Mouse (Mus musculus) layer of hippocampus, adult 9-11 months (tissue): ENCODE results near the gene Acnat1.
"Not testable (repeated sequence)": the region's sequence is repeated elsewhere in the genome, so short reads cannot be mapped to it uniquely, and the experiment has no call there.

ENCODE experiments used
- DNase-seq: peaks from one replicate; pipeline ENCODE4 v3.0.0; 2022

The Acnat1 gene

GRCm38 (mm10) chr4:49451848-49452551 lies 21.7 kb downstream of the Acnat1 start:
- no peak for DNase-seq

- not testable (repeated sequence) for DNase-seq
Measured at GRCm38 (mm10) chr4:49451133-49451847, 22.4 kb downstream of the Acnat1 start.

- not testable (repeated sequence) for DNase-seq
Measured at GRCm38 (mm10) chr4:49436968-49437367, 36.7 kb downstream of the Acnat1 start.

- not testable (repeated sequence) for DNase-seq
Measured at GRCm38 (mm10) chr4:49410151-49410550, 63.6 kb downstream of the Acnat1 start.

GRCm38 (mm10) chr4:49407957-49408356 lies 65.8 kb downstream of the Acnat1 start, which contains the start of gene Acnat2:
TSS of gene Acnat2 (minus strand) at chr4:49408151.
- DNase-seq: not testable (repeated sequence)
